Mouse (Mus musculus): Measurements from ENCODE around the gene Arhgap23.

Arhgap23 gene

DNA sequence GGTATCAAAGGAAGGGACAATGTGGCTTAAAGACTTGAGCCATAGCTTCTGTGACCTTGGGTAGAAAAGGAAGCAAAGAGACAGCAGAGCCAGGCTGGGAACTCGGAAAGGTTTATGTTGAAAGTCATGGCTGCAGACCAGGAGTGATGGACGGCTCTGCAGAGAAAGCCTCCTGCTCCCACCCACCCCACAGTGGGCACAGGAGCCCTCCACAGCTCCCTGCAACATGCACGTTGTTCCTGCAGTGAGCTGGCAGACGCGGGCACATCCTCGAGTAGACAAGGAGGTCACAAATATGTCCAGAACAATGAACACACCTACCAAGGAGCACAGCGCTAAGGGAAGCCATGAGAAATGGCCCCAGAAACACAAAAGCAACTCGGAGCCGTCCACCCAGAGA, 128.6 kb downstream of the Arhgap23 start:
- intact Hi-C loops (cut with DNase I), result no loop called here

DNA sequence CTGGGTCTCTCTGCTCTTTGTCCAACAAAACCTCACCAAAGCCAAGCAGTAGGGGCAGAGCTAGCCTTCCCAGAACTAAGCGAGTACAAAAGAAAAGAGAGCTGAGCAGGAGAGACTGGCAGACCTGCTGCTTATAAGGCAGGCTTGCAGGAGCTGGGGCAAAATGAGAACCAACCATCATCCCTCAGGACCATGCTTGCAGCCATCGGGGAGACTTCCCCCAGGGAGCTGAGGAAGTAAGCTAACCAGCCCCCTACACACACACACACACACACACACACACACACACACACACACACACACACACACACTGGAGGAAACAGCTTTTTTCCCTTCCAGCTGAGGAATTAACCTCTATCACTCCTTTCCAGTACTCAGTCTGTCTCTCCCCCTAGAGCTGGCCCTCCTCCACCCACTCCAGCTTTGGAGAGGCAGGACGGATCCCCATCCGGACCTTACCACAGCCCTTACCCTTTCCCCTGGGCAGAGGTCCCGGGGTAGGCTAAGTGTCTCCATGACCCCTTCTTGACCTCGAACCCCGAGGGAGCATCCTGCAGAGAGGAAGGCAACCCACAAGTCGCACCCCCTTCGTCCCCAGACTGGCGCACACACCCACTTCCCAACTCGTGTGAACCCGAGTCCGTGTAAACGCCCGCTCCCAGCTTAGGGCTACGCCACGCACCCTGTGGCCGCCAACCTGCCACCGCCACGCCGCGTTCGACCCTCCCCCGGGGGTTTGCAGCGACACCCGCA, 130.7 kb downstream of the Arhgap23 start:
- intact Hi-C loops (cut with DNase I), result no loop called here

DNA sequence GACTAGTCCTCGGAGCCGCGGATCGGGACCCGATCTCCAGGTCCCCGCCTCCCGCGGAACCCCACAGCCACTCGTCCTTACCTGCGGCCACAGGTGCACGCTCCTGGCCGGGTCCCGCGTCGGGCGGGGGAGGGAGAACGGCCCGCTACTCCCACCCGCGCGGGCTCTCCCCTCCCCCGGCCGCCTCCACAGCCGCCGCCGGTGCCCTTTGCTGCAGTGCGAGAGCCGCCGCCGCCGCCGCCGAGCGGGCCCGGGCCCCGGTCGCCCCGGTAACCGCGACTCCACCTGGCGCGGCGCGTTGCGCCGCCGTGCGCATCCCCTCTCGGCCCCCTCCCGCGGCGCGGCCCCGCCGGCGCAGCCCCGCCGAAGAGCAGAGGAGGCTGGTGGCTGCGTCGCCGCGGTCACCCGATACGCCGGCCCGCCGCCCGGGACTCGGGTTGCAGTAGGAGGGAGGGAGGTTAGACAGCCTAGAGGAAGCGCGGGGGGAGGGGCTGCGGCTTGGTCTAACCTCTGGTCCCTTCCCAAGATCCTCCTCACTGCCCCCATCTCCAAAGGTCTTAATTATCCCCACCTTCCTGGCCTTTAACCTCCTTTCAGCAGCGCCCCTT, 131.6 kb downstream of the Arhgap23 start:
- intact Hi-C loops (cut with DNase I), result no loop called here

DNA sequence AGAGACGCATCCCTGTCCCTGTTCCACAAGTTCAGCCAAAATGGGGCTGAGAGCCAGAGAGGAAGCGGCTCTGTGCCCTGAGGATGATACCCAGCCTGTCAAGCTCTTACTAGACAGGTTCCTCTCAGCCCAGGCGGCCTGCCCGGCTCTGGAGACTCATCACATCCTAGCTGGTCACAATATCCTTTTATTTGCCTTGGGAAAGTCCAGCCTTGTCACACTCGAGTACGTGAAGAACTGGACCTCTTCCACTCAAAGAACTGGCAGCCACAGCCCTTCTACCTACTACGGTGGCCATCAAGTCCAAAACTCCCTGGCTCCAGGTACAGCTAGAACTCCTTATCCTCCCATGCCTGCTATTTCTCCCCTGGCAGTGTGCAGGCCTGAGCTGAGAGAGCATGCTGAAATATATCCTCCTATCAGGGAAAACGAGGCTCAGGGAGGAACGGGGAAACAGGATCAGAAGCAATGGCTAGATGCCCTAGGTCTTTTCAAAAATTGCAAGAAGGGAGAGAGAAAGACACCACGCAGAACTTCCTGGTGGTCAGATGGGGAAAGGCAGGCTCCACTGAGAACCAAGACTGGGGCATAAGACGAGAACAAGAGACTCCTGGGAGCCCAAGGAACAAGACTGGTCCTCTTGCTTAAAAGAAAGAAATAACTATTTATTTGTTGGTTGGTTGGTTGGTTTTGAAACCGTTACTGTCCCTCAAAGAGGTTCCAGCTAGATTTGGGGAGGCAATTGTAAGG, 132.8 kb downstream of the Arhgap23 start:
- intact Hi-C loops (cut with DNase I), result no loop called here

DNA sequence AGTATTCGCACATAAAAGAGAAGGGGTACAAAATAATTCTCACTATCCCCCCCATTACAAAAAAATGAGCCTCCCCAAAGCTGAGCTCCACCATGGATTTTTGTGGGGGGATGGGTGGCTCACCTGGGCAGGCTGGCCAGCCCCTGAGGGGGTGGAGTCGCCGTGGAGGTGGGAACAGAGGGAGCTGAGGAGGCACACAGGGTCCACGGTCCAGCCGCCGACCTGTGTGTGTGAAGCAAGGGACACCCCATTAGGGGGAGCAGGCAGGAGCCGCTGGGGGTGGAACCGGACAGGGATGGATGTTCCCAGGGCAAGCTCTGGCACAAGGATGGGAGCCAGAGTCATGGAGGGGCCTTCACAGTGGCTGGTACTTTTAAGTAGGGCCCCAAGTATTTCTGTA, 133.4 kb downstream of the Arhgap23 start:
- intact Hi-C loops (cut with DNase I), result no loop called here
